Mouse (Mus musculus) thymus, adult 18-20 months (tissue): ENCODE measurements around the gene Pla2g3.
A peak's percentile ranks its signal among the peaks of the same experiment; 100 is the strongest.

Source experiments
- DNase-seq, 2 experiments: peaks; one replicate each; pipeline ENCODE4 v3.0.0; 2022; ENCODE audit warnings: mixed read lengths in 2 of 2

Gene Pla2g3

DNA sequence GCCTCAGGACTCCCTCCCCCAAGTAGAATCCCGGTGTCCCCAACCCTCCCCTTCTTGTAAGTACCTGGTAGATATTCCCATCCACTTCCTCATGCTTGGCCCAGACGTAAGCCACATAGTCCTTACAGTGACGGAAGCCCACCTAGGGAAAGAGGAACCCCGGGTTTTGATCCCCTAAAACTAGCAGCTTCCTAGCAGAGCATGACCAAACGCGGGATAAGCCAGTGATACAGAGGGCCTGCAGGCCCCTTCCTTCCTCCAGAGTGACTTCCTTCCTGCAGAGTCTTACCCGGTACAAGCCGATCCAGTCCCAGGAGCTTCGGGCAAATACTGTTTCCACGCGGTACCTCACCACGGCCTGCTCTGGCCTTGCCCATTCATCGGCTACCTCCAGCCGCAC lies 7.4 kb downstream of the Pla2g3 start:
- no peak for DNase-seq

DNA sequence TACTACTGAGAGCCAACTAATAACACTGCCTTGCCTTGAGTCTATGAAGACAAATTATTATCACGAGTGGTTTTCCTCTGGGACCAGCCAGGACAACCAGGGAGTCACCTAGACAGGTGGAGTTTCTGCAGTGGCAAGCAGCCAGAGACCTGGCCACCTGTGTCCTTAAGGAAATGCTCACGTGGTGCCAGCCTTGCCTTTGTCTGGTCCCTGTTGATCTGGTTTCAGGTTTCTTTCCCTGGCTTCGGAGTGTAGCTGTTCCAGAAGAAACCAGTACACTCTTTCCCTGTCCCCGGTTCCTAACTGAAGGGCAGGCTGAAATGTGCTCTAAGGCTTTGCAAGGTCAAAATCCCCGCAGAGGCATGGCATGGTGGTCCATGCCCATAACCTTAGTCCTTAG lies 8.7 kb downstream of the Pla2g3 start:
- no peak for DNase-seq

DNA sequence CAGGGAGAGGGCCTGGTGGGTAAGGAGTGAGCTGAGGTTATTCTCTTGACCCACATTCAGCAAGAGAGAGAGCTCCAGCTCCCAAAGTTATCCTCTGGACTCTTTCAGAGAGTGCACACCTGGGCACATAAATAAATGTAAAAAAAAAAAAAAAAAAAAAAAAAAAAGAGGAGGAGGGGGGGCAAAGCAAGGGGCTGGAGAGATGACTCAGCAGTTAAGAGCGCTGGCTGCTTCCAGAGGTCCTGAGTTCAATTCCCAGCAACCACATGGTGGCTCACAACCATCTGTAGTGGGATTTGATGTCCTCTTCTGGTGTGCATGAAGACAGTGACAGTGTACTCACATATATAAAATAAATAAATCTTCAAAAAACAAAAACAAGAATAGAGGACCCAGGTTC lies 9.2 kb downstream of the Pla2g3 start:
- DNase-seq = no peak

DNA sequence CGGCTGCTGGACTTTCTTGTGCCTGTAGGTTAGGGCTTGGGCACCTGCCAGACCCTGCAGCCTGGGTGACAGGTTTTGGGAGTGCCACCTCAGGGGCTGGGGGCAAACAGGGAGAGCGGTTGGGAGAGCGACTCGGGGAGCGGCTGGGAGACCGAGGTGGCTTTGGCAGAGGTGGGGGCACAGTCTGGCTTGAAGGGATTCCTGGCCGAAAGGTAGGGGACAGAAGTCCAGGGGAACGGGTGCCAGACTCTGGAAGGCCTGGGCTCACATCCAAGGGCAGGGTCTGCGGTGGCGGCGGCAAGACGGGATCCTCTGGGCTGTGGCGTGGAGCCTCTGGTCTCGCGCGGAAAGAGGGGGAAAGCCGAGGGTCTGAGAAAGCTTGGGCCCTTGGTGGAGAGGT lies 14.0 kb downstream of the Pla2g3 start:
- no peak for DNase-seq

DNA sequence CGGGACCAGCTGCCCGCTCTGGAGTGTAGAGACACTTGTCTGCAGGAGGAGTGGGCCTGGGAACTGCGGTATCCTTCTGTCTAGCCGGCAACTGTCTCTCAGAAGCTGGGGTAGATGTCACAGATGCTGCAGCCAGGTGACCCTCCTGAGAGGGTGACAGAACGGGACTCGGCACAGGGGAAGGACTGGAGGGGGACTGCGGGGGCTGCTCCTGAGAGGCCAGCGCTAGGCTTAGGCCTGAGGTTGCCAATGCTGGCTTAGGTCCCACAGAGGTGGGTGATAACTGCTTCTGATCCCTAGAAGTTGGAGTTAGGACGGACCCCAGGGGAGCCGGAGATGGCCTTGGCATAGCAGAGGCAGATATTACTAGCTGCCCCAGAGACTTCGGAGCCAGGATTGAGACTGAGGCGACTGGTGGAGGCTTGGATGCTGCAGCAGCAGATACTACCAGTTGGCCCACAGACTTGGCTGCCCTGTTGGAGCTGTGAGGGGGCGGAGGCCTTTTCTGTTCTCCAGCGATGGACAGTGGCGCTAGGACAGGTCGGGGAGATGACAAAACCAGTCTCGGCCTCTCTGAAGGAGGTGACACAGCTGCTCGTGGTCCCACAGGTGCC lies 14.5 kb downstream of the Pla2g3 start:
- DNase-seq = no peak

DNA sequence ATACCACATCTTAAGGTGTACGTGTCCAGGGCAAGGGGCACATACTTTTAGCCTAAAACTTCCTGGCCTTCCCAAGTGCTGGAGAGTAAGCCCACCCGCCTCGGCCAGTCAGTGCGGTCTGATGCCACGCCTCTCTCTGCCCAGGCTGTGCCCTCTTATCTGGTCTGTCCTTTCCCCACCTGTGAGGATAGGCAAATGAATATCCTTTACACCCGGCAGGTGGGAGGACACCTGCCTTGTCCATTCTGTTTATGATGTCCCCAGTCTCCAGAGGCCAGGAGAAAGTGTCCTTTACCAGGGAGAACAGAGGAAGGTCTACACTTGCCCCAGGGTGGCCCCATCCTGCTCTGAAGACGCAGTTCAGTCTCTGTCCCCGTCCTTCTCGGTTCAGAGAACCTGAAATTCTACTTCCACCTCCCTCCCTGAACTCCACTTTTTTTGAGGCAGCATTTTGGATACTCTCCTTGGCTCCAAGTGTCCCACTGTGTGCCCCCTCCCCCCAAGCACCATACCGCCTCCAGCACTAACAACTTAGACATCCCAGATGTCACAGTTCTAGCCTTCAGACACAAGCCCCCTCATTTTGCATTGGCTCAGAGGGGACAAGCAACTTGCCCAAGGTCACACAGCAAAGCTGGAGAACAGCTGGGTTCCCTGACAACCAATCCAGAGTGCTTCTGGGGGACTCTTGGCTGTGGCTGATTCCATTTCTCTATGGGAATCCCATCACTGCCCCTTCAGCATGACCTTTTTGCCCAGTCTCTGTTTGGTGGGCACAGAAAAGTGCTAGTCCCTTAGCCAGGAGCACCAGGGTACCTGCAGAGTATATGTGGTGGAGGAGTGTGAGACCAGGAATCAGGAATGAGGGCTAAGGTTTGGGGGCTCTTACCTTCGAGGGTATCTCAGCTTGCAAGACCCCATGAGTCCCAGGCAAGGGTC lies 15.9 kb downstream of the Pla2g3 start:
- DNase-seq = no peak

DNA sequence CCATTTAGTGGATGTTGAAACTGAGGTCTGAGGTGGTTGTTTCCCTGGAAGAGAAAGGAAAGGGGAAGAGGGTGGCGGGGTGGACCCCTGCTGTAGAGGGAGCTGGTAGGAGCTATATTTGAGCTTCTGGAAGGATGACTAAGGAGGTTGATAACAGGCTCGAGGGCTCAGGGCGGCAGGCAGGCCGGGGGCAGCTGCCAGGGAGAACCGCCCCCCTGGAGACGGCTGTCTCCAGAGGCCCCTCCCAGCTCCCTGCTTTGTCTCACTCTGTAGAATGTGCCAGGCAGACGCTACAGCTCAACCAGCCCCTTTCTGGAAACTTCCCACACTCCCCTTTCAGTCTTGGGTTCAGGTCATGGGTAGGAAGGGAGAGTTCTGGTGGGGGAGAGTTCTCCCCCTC lies 20.1 kb downstream of the Pla2g3 start:
- no peak for DNase-seq

DNA sequence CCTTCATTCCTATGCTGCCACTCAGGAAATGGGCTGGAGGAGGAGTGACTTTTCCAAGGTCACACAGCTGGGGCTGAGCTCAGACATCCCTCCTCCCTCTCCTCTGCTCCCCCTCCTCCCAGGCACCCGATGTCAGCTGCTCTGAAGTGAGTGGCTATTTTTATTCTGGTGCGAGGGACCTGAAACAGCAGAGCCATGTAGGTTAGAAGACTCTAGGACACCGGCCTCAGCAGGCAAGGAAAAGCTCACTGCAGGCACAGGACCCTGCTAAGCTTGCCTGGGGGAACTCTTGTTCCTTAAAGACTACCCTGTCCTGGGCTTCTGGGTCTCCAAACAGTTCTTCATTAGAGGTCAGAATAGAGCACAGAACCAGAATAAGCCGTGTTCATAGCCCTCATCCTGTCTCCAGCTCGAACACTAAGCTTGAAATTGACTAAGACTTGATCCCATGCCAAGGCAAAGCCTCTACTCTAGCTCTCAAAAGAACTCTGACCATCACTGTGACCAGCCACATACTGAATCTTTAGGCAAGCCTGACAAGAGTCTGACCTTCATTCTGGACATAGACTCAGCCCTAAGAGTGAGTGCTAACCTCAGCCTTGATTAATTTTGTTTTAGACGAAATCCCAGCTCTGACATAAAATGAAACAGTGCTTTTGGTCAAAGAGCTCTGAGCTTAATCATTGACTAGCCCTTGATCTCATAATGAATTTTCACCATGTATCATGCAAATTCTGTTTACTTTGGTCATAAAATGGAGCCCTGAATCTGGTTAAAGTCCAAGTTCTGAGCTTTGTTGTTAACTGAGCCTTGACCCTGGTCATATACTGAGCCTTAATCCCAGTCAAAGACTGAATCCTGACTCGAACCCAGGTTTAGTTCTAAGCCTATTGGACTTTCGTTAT lies 21.3 kb downstream of the Pla2g3 start:
- no peak for DNase-seq

DNA sequence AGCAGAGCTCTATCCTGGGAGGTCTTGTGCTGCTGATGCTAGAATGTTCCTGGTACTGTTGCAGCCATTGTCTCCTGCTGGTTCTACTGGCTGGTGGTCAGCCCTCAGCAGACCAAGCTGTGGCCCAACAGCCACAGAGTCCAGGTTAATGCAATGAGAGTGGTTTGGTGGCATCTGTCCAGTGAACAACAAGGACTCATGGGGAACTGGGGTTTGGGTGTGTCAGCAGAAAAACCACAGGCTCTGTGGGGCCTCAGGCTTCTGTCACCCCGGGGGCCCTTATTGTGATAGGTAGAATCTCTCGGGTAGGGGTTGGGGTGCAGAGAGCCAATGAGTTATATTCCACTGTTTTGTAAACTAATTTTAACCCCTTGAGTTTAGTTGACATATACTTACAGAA lies 22.2 kb downstream of the Pla2g3 start:
- no peak for DNase-seq

DNA sequence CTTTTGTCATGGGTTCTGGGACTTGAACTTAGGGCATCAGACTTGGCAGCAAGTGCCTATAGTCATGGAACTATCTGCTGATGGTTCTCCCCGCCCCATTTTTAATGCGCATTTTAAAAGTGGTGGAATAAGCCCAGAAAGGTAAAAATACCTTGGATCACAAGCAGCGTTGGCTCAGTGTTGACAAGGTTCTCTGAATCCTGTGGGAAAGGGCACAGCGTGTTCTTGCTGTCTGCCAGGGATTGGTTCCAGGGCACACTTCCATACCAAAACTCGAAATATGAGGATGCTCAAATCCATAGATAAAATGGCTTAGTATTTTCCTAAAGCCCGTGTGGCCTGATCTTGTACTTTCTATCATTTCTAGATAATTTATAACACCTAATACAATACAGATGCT lies 25.2 kb downstream of the Pla2g3 start:
- DNase-seq = no peak

DNA sequence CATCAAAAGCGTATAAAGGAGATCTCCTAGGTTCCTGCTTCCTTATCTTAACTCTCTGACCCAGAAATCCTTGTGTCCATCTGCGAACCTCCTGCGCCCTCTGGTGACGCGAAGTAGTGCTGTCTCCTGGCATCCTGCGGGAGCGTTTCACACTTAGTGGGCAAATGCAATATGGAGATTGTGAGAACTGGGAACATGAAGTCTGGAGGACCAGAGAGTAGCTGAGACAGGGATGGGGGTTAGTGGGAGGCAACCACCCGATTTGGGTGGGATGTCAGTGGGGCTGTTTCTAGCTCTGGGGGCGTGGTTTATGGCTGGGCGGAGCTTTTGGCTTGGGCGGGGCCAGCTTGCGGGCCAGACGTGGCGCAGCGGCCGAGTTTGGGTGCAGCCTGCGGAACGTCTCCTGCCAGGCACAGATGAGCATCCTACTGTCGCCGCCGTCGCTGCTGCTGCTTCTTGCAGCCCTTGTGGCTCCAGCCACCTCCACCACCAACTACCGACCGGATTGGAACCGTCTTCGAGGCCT lies 26.5 kb downstream of the Pla2g3 start, which contains the start of gene Selenom:
Selenom (plus strand) TSS at position 156 of the 526 bp plus-strand sequence.
- DNase-seq = peak; percentile 60 to 64

DNA sequence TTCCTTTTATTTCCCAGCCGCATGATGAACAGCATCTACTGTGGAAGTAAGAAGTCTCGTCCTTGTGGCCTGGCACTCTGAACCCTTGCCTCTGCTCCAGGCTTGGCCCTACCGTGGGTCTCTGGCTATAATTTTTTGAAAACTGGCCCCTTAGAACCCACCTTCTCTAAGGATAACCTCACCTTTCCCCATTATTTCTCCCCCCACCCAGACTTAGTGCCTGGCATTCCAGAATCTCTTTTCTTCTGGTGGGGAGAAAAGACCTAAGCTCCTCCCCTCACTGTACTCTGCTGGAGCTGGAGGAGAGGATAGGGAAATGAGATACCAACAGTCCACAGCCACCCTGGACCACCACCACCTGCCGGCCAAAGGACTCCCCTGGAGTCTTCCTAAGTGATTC lies 27.1 kb downstream of the Pla2g3 start:
- no peak for DNase-seq

DNA sequence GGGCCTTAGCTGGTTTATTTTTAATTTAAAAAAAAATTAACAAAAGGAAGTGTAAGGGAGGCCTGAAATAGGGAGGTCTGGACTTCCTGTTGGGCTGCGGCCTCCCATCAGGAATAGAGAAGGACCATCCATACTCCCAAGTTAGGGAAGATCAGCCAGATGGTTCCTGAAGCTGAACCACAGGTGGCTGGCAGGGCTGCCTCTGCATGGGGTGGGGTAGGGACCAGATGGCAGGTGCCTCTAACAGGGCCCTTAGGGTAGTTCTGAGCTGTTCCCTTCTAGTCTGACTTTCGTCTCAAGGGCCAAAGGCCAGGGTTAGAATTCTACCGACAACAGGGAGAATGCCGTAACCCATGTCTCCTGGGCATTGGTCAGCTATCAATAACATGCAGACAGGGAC lies 27.6 kb downstream of the Pla2g3 start:
- no peak for DNase-seq

DNA sequence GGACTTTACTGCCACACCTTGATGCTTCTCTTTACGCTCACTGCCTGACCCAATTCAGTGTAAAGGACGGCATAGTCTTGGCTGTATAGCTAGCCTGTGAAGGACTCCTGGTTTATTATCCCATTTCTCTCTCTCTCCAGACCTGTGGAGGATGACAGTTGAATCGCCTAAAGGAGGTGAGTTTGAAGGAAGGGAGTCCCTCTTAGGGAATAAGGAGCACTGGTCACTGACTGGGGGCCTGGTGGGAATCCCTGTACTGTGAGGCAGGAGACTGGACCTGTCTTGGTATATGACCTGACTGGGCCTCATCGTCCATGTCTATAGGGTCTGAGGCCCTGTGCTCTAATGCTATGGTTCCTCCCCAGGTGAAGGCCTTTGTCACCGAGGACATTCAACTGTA lies 28.0 kb downstream of the Pla2g3 start:
- DNase-seq = no peak

DNA sequence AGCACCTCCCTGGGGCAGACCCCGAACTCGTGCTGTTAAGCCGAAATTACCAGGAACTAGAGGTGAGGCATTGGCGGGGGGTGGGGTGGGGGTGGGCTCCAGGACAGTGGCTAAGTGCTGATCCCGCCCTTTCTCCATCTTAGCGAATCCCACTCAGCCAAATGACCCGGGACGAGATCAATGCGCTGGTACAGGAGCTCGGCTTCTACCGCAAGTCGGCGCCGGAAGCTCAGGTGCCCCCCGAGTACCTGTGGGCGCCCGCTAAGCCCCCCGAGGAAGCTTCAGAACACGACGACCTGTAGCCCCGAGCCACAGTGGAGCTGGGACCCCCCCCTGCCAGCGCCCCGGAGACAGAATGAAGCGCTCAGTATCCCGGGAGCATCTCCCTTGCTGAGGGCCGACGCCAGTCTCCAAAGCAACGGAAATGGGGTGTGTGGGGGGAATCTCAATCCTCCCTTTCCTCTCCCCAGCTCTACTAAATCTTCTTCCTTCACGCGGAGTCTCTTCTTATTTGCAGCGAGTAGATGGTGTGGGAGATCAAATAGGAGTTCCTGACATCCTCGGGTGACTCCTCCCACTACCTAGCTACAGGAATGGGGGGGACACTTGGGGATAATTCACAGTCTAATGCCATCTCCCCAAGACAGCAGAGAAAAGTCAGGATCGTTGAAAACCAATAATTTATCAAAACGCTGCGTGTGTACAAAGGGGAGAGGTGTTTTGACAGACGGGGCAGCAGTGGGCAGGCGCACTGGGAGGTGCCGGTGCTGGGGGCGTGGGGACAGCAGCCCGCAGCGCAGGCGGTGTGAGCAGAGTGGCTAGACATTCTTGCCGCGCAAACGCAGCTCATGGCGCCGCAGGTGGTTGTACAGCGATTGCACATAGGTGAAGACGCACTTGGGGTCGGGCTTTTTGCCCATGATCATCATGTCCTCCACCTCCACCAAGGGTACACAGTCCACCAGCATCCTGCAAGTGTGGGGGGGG lies 29.1 kb downstream of the Pla2g3 start:
- no peak for DNase-seq

DNA sequence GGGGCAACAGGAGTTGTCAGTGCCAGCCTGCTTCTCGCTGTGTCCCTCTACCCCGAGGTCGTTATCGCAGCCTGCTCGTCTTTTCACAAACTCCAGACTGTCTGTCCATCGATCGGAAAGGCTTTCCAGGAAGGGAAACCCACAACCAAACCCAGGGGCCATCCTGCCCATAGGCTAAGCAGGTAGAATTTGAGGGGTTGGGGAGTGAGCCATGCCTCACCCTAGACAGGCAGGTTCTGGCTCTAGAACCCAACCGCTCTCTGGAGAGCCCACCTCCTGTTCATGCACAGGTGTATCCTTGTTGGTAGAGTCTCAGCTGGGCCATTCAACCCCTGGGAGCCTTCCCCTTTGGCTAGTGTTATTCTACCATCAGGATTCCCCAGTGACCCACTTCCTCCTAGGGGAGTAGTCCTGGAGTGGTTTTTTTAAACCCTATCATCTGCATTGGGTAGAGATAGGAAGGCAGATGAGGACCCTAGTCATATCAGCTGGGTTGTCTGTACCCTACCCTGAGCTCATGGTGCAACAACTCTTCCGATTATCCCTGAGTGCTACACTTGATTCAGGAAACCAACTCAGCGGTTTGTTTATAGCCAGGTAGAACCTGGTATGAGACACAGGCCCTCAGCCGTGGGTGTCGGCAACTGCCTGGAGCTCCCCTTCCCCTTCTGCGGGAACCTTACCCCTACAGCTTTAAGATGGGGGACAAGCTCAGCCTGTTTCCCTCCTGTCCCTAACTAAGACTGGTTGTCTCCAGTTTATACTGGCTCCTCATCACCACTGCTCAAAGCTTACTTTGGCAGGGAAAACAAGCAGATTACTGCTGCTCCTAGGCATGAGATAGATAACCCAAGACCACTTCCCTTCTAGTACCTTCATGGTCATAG lies 30.0 kb downstream of the Pla2g3 start:
- no peak for DNase-seq

DNA sequence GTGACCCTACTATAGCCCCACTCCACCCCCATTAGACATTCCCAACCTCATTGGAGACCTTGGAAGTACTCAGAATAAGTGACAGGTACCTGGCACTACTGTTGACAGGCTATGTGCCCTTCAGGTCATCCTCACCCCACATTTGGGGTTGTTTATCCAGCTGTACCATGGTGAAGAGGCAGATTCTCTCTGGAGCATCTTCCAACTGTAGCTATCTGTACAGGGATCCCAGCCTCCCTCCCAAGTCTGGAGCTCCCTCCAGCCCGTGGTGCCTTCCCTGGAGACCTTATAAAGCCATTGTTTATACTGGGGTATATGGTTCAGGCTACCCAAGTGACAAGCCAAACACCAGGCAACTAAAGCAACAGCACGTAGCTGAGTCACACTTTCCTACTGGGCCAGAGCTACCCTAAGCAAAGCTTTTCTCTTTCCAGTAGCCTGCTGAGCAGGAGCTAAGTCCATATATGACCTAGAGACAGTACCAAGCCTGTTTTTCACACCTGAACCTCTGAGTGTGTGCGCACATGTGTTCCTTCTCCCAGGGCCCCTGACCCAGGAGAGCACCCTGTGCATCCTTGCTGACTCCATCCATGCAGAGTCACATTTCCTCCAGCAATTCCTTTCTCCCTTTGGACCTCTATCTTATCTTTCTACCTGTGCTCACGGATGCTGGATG lies 31.1 kb downstream of the Pla2g3 start:
- no peak for DNase-seq

DNA sequence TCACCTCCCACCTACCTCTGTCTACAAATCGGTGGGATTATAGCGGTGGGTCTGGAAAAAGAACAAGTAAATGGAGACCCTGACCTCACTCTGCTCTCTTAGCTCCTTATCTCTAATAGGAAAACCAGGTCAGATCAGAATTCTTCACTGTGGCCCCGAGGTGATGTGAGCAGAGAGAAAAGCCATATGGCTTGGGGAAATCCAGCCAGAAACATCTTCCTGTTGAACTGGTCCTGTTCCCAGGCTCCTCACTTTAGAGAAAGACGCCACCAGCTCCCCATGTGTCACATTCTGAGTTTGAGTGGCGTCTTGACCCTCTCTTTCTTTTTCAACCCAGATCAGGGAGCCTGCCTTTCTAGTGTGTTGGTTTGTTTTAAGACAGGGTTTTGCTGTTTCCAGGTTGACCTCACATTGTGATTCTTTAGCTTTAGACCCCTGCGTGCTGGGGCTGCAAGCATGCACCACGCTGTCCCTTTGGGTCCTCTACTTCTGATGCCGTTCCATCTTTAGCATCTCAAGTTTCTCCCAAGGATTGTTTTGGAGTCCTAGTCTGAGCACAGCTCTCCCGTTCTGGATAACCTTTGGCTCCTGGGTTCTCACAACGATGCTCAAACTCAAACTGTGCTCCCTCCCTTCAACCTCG lies 31.8 kb downstream of the Pla2g3 start:
- no peak for DNase-seq

DNA sequence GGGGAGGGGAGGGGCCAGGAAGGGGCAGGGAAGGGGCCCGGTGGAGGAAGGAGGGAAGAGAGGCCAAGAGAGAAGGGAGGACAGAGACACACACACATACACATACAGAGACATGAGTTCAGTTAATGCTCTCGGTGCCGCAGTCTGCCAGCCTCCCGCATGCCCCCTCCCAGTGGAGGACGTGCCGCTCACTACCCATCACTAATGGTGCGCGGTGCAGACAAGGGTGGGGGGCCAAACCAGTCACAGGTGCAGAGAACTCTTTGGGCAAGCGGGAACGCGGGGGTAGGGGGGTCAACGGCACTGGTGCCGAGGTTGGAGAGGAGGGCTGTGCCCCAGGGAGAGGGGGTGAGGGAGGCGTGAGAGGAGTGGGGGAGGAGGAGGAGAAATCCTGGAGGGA lies 32.8 kb downstream of the Pla2g3 start:
- DNase-seq = no peak
